Mouse (Mus musculus) forebrain, postnatal 0 days (tissue): ENCODE data around the gene Arvcf. TPM values are rescaled to one million over a fixed set of nuclear protein-coding genes. Genes with fewer than 3 reads are reported as not detected.

Experiments used
- ATAC-seq: fragments of 200-750 bp; cut with Nextera tagmentation; 2 replicates; pipeline ENCODE4 v1.8.0; 2017; ENCODE audit warnings: mild to moderate bottlenecking, moderate library complexity
- DNase-seq: peaks from one replicate; pipeline ENCODE4 v3.0.0-alpha.2; 2015
- H3K27ac ChIP-seq: fragments of 300-500 bp; sonication (generic); 2 replicates; pipeline ENCODE4 v1.5.1; 2014; ENCODE audit warnings: low read depth, mild to moderate bottlenecking, antibody characterized with exemption, low read length, moderate library complexity, mixed read lengths
- H3K27me3 ChIP-seq: fragments of 300-500 bp; sonication (generic); 2 replicates; pipeline ENCODE4 v1.6.1; 2014; ENCODE audit warnings: mild to moderate bottlenecking, low read length, mixed read lengths; ENCODE audit not compliant: insufficient read depth
- H3K36me3 ChIP-seq: fragments of 300-500 bp; sonication (generic); 2 replicates; pipeline ENCODE4 v1.6.1; 2014; ENCODE audit warnings: mild to moderate bottlenecking, moderate library complexity; ENCODE audit not compliant: insufficient read depth
- H3K4me1 ChIP-seq: fragments of 300-500 bp; sonication (generic); 2 replicates; pipeline ENCODE4 v1.6.1; 2014; ENCODE audit warnings: antibody characterized with exemption; ENCODE audit not compliant: insufficient read depth
- H3K4me2 ChIP-seq: fragments of 300-500 bp; sonication (generic); 2 replicates; pipeline ENCODE4 v1.6.1; 2014; ENCODE audit warnings: low read depth, mild to moderate bottlenecking, moderate library complexity
- H3K4me3 ChIP-seq: fragments of 300-500 bp; sonication (generic); 2 replicates; pipeline ENCODE4 v1.5.1; 2014; ENCODE audit warnings: low read depth, low read length, mixed read lengths
- H3K9ac ChIP-seq: fragments of 300-500 bp; sonication (generic); 2 replicates; pipeline ENCODE4 v1.6.1; 2014; ENCODE audit warnings: mild to moderate bottlenecking
- H3K9me3 ChIP-seq: fragments of 300-500 bp; sonication (generic); 2 replicates; pipeline ENCODE4 v1.6.1; 2016; ENCODE audit warnings: low read length
- CTCF ChIP-seq: sonication (generic); IDR thresholded peaks from 2 replicates; pipeline ENCODE4 v1.5.1; 2016; ENCODE audit warnings: antibody characterized with exemption, control low read depth, low read depth
- WGBS: fragments of 180-500 bp; shearing (Covaris S2); extraction: QIAGEN DNeasy Blood & Tissue Kit; methylation state at CpG from one replicate; pipeline ENCODE4 v1.1.7; 2014; 5-methylcytosine and 5-hydroxymethylcytosine counted together
- polyA plus RNA-seq: library from polyadenylated mRNA; unstranded; fragments of >200 nt; fragmentation: Nextera tagmentation; extraction: Ambion mirVana; gene quantifications from 2 replicates; pipeline ENCODE4 v1.2.1, GENCODE M21; 2015
- total RNA-seq: library from RNA; depleted of rRNA; stranded (reverse); fragments of >200 nt; gene quantifications from 2 replicates; pipeline ENCODE4 v1.2.3, GENCODE M21; 2014

Gene Arvcf
- total and polyA plus RNA-seq, 2 experiments from 2014 or later: 42.8 to 120 TPM

DNA sequence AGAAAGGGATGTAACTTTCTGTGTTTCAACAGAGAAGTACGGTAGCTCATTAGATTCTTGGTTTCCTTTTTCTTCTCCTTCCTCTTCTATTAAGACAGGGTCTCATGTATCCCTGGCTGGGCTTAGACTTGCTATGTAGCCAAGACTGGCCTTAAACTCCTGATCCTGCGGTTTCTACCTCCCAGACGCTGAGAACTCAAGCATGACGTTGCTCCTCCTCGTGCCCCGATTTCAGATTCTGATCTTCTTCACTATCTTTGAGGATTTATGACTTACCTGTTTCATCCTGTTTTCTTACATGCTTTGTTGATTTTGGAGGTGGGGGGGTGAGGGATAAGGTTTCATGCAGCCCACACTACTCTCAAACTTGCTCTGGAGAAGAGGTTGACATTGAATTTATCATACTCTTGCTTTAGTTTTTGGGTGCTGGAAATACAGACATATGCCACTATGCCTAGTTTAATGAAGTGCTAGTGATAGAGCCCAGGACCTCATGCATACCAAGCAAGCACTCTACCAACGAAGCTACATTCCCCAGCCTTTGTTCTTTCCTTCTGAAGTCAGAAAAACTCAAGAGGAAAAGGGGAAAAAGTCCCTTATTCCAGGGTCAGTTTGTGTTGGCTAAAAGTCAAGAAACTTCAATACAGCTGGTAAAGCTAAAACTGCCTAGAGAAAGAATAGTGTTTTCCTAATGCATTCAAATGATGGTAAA lies 75.4 kb downstream of the Arvcf start:
- ATAC-seq (no peak), DNase-seq (no peak)
- H3K9ac ChIP-seq: no peak overlapping the region
- peaks cover 22% of the 10 kb centered on the region; the same call in 1 of the 2 replicates for H3K4me1 ChIP-seq
- H3K27me3 ChIP-seq: no peaks in the 10 kb centered on the region
- H3K36me3 ChIP-seq: peaks cover 7% of the 10 kb centered on the region
- H3K9me3 ChIP-seq: no peaks in the 10 kb centered on the region
- WGBS: 89% methylated on average over 7 of the region's 7 CpGs
- H3K4me2 ChIP-seq: no peak overlapping the region
- no peak overlapping the region for H3K4me3 ChIP-seq
- no peak overlapping the region for H3K27ac ChIP-seq
- TF ChIP-seq CTCF: no peak

DNA sequence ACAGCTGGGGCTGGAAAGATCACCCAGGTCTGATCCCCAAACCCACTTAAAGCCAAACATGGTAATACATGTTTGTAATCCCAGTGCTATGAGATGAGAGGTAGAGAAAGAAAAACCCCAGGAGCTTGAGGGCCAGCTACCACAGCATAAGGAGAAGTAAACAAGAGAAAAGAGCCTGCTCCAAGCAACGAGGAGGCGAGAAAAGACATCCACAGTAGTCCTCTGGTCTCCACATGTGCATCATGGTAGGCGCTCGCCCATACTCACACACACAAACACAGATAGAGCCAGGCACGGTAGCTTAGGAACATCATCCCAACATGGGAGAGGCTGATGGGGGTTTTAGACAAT lies 75.9 kb downstream of the Arvcf start:
- no peak for TF ChIP-seq CTCF
- no peaks in the 10 kb centered on the region for H3K9me3 ChIP-seq
- ATAC-seq (no peak), DNase-seq (no peak)
- peaks cover 22% of the 10 kb centered on the region; the same call in 1 of the 2 replicates for H3K4me1 ChIP-seq
- no peak overlapping the region for H3K27ac ChIP-seq
- H3K27me3 ChIP-seq: no peaks in the 10 kb centered on the region
- H3K9ac ChIP-seq: no peak overlapping the region
- peaks cover 7% of the 10 kb centered on the region for H3K36me3 ChIP-seq
- no peak overlapping the region for H3K4me3 ChIP-seq
- H3K4me2 ChIP-seq: no peak overlapping the region
- 88% methylated on average over 5 of the region's 5 CpGs for WGBS

DNA sequence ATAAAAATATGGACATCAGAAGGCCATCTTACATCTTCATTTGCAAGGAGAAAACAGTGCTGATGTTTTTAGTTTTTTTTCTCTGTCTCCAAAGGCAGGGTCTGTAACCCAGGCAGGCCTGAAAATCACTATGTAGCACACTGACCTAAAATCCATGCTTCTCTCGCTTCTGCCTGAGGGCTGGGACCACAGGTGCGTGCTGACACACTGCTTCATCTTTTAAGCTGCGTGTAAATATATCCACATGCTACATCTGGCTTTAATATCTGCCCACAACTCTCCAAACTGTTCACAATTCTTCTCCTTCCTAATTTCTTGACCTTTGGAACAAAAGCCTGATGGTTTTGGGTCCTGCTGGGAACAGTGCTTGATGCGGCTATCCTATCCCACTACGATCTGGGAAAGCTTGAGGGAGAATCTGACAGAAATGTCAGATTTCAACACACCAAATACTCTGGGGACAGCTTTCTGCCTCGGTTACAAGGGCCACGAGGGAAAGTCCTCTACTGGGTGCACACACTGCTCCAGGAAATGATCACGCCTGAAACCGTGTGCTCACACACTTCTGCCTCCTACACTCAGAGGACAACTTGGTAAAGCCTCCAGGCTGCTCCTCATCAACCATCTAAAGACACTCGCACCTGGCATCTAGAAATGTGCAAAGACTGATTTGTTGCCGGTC lies 76.5 kb downstream of the Arvcf start:
- H3K27ac ChIP-seq: no peak overlapping the region
- H3K27me3 ChIP-seq: no peaks in the 10 kb centered on the region
- 83% methylated on average over 11 of the region's 11 CpGs for WGBS
- H3K4me1 ChIP-seq: peaks cover 22% of the 10 kb centered on the region; the same call in 1 of the 2 replicates
- ATAC-seq: no peak
- no peak overlapping the region for H3K4me3 ChIP-seq
- no peak for DNase-seq
- H3K4me2 ChIP-seq: peak overlapping the region; percentile 63
- H3K36me3 ChIP-seq: peaks cover 7% of the 10 kb centered on the region
- H3K9ac ChIP-seq: no peak overlapping the region
- H3K9me3 ChIP-seq: no peaks in the 10 kb centered on the region
- no peak for TF ChIP-seq CTCF

DNA sequence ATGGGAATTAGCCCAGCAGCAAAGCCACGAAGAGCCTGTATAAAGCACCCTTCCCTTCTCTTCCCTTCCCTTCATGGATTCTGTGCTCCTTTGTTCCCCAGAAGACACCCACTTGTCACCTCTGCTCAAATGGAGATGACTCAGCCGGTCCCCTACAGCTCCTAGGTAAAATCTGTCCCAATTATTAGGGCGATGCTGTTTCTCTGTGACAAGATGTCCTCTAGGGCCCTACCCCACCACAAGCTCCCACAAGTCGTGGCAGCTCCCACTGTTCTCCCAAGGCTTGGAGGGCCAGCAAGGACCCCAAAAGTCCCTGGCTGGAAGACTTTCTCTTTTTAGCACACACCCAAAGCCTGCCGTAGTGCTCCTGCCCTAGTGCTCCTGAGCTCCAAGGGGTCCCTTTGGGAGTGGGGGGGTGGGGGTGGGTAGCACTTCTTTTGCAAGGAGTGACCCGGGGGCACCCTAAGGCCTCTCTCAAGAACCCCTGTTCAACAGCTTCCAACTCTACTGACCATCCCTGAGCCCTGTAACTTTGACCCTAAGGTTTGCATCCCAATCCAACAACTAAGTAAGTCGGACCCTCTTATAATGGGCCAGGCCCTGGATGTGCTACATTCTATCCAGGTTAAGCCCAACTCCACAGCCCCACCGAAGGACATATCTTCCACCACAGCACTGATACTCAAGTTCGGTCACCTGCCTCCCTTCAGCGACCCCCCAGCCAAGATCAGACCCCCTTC lies 77.7 kb downstream of the Arvcf start:
- peak overlapping the region; percentile 63 for H3K4me2 ChIP-seq
- H3K27ac ChIP-seq: peak overlapping the region; percentile 80
- ATAC-seq: peak; percentile 40
- H3K4me3 ChIP-seq: peak overlapping the region; percentile 85
- H3K9me3 ChIP-seq: no peaks in the 10 kb centered on the region
- TF ChIP-seq CTCF: no peak
- DNase-seq: no peak
- H3K4me1 ChIP-seq: peaks cover 22% of the 10 kb centered on the region; the same call in 1 of the 2 replicates
- H3K9ac ChIP-seq: peak overlapping the region; percentile 89
- H3K27me3 ChIP-seq: no peaks in the 10 kb centered on the region
- H3K36me3 ChIP-seq: peaks cover 7% of the 10 kb centered on the region; the same call in 1 of the 2 replicates
- 18% methylated on average over 10 of the region's 10 CpGs for WGBS

DNA sequence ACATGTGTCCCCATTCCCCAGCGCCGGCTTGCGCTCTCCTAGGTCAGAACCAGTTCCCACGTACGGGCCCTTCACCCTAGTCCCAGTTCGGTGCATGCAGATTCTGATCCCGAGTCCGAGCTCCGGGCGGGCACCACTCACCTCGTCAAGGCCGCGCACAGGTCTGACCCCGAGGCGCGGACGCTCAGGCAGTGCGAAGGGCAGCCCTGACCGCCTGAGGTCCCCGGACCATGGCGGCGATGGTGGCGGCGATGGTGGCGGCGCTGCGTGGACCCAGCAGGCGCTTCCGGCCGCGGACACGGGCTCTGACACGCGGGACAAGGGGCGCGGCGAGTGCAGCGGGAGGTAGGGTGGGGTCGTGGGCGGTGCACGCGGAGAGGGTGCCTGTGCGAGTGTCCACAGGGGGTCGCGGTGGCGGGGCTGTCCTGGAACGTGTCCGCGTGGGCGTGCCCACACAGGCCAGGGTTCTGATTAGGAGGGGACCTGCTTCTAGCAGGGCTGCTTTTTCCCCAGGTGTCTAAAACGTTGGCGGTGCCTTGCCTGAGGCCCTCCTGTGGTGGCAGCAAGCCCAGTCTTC lies 78.3 kb downstream of the Arvcf start, which contains the start of gene Txnrd2:
Txnrd2 (plus strand) TSS at position 170 of the 577 bp plus-strand sequence.
- DNase-seq: peak; percentile 74
- WGBS: under 1% methylated on average over 52 of the region's 52 CpGs
- peak within 1 kb of the TSS; percentile 85 for H3K4me3 ChIP-seq
- H3K27me3 ChIP-seq: no peaks in the 10 kb centered on the region
- peak; percentile 85 for ATAC-seq
- H3K9me3 ChIP-seq: no peaks in the 10 kb centered on the region
- peak within 1 kb of the TSS; percentile 89 for H3K9ac ChIP-seq
- peak; percentile 72 for TF ChIP-seq CTCF
- peaks cover 22% of the 10 kb centered on the region; the same call in 1 of the 2 replicates for H3K4me1 ChIP-seq
- peak within 1 kb of the TSS; percentile 63 for H3K4me2 ChIP-seq
- H3K36me3 ChIP-seq: peaks cover 5% of the 10 kb centered on the region; the same call in 1 of the 2 replicates
- H3K27ac ChIP-seq: peak within 1 kb of the TSS; percentile 80

DNA sequence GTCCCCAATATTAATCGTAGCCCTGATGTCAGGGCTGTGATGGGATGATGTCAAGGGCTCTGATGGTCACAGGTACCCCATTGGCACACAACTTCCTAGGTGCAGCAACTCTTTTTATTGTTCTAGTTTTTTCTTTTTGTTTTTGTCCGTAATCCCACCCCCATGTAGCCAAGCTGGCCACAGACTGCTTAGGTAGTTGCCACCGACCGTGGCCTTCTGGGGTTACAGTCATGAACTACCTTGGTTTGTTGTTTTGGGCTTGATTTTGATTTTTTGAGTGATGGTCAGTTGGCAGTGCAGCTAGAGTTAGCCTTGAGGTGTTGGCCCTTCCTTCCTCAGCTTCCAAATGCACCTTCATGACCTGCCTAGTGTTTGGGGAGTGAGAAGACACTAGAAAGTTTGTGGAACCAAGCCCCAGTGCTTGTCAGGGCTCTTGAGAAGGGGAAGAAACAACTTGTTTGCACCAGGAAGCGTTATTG lies 78.9 kb downstream of the Arvcf start, which contains the start of gene Comt:
Comt (minus strand) TSS at position 51 of the 479 bp plus-strand sequence.
- no peaks in the 10 kb centered on the region for H3K9me3 ChIP-seq
- DNase-seq: no peak
- WGBS: 55% methylated on average over 5 of the region's 5 CpGs
- TF ChIP-seq CTCF: no peak
- no peak for ATAC-seq
- peak within 1 kb of the TSS; percentile 85 for H3K4me3 ChIP-seq
- H3K9ac ChIP-seq: peak within 1 kb of the TSS; percentile 89
- H3K4me1 ChIP-seq: peaks cover 22% of the 10 kb centered on the region; the same call in 1 of the 2 replicates
- H3K27ac ChIP-seq: peak within 1 kb of the TSS; percentile 80
- H3K36me3 ChIP-seq: peaks cover under 1% of the 10 kb centered on the region; the same call in 1 of the 2 replicates
- H3K4me2 ChIP-seq: peak within 1 kb of the TSS; percentile 63
- H3K27me3 ChIP-seq: no peaks in the 10 kb centered on the region
